Mouse (Mus musculus): ENCODE results near the gene Trpc4ap.
A peak's percentile ranks its signal among the peaks of the same experiment; 100 is the strongest.
"Not testable (repeated sequence)": the region's sequence is repeated elsewhere in the genome, so short reads cannot be mapped to it uniquely, and the experiment has no call there.

Gene Trpc4ap

GRCm38 (mm10) chr2:155691723-155692493, at the start of gene Trpc4ap:
Trpc4ap (minus strand) TSS chr2:155692384.
- DNase-seq, result peak; percentile 98

GRCm38 (mm10) chr2:155737803-155738202, 45.6 kb upstream of the Trpc4ap start:
- no peak for DNase-seq

- DNase-seq, result no peak
Measured at GRCm38 (mm10) chr2:155736936-155737335, 44.8 kb upstream of the Trpc4ap start.

- not testable (repeated sequence) for DNase-seq
Measured at GRCm38 (mm10) chr2:155735766-155736165, 43.6 kb upstream of the Trpc4ap start, which contains the start of gene Gm17581. Gm17581 (minus strand) TSS chr2:155735866.

GRCm38 (mm10) chr2:155735080-155735479, 42.9 kb upstream of the Trpc4ap start:
- no peak for DNase-seq

- DNase-seq, result peak; percentile 95
Measured at GRCm38 (mm10) chr2:155729158-155729645, 37.0 kb upstream of the Trpc4ap start, which contains the start of gene Edem2. Edem2 (minus strand) TSS chr2:155729475.

GRCm38 (mm10) chr2:155728742-155729141, 36.6 kb upstream of the Trpc4ap start:
- peak; percentile 20 for DNase-seq

- no peak for DNase-seq
Measured at GRCm38 (mm10) chr2:155727764-155728395, 35.7 kb upstream of the Trpc4ap start.

- no peak for DNase-seq
Measured at GRCm38 (mm10) chr2:155726302-155726701, 34.1 kb upstream of the Trpc4ap start.

- DNase-seq, result no peak
Measured at GRCm38 (mm10) chr2:155724526-155724925, 32.3 kb upstream of the Trpc4ap start.

GRCm38 (mm10) chr2:155724036-155724435, 31.9 kb upstream of the Trpc4ap start:
- DNase-seq, result no peak

GRCm38 (mm10) chr2:155720585-155720984, 28.4 kb upstream of the Trpc4ap start:
- no peak for DNase-seq

- DNase-seq, result no peak
Measured at GRCm38 (mm10) chr2:155717082-155717990, 25.2 kb upstream of the Trpc4ap start.

- no peak for DNase-seq
Measured at GRCm38 (mm10) chr2:155710557-155710956, 18.4 kb upstream of the Trpc4ap start.

- no peak for DNase-seq
Measured at GRCm38 (mm10) chr2:155707251-155707650, 15.1 kb upstream of the Trpc4ap start.

- DNase-seq, result no peak
Measured at GRCm38 (mm10) chr2:155703630-155704029, 11.4 kb upstream of the Trpc4ap start.

GRCm38 (mm10) chr2:155701399-155701919, 9.3 kb upstream of the Trpc4ap start:
- DNase-seq, result no peak

- not testable (repeated sequence) for DNase-seq
Measured at GRCm38 (mm10) chr2:155698443-155698842, 6.3 kb upstream of the Trpc4ap start.

GRCm38 (mm10) chr2:155696851-155697250, 4.7 kb upstream of the Trpc4ap start:
- DNase-seq, result no peak

- DNase-seq, result peak; percentile 97
Measured at GRCm38 (mm10) chr2:155696091-155696558, 3.9 kb upstream of the Trpc4ap start.

GRCm38 (mm10) chr2:155695316-155695715, 3.1 kb upstream of the Trpc4ap start:
- no peak for DNase-seq

GRCm38 (mm10) chr2:155694564-155694963, 2.4 kb upstream of the Trpc4ap start:
- no peak for DNase-seq

Measured in thymus, postnatal 4 days (tissue).